Mouse (Mus musculus) midbrain, embryonic 13.5 days (tissue): Measurements from ENCODE around the gene Cep57l1. TPM values are rescaled to one million over a fixed set of nuclear protein-coding genes. Genes with fewer than 3 reads are reported as not detected.

Source experiments
- microRNA-seq: library from miRNA; unstranded; fragments of <30 nt; microRNA quantifications from one replicate; pipeline ENCODE4, GENCODE M21; 2016
- polyA plus RNA-seq: library from polyadenylated mRNA; unstranded; fragments of >200 nt; fragmentation: Nextera tagmentation; extraction: Ambion mirVana; gene quantifications from 2 replicates; pipeline ENCODE4 v1.2.1, GENCODE M21; 2015

The Cep57l1 gene
- polyA plus RNA-seq, 1 experiment from 2014 or later = 16.5 TPM

Small RNAs within 50 kb of the gene (microRNA-seq; reads per million reads assigned to microRNA genes)
- not detected for gene Mir3473b

Other genes with a start within 250 kb of the Cep57l1 start
- 0.35 and 0.70 TPM in 2 replicates for gene Ccdc162, start 93.2 kb downstream of the Cep57l1 start, polyA plus RNA-seq
- gene Sesn1, start 64 bp upstream of the Cep57l1 start, polyA plus RNA-seq = 28.6 and 28.9 TPM in 2 replicates
- gene Armc2, start 208.6 kb upstream of the Cep57l1 start, polyA plus RNA-seq = 5.5 and 6.8 TPM in 2 replicates